Mouse (Mus musculus) spleen, adult 18-20 months (tissue): Measurements from ENCODE around the gene Tmx1.

ENCODE experiments used
- DNase-seq, 2 experiments: peaks; one replicate each; pipeline ENCODE4 v3.0.0; 2022; ENCODE audit warnings: mixed read lengths in 2 of 2

Tmx1 gene

DNA sequence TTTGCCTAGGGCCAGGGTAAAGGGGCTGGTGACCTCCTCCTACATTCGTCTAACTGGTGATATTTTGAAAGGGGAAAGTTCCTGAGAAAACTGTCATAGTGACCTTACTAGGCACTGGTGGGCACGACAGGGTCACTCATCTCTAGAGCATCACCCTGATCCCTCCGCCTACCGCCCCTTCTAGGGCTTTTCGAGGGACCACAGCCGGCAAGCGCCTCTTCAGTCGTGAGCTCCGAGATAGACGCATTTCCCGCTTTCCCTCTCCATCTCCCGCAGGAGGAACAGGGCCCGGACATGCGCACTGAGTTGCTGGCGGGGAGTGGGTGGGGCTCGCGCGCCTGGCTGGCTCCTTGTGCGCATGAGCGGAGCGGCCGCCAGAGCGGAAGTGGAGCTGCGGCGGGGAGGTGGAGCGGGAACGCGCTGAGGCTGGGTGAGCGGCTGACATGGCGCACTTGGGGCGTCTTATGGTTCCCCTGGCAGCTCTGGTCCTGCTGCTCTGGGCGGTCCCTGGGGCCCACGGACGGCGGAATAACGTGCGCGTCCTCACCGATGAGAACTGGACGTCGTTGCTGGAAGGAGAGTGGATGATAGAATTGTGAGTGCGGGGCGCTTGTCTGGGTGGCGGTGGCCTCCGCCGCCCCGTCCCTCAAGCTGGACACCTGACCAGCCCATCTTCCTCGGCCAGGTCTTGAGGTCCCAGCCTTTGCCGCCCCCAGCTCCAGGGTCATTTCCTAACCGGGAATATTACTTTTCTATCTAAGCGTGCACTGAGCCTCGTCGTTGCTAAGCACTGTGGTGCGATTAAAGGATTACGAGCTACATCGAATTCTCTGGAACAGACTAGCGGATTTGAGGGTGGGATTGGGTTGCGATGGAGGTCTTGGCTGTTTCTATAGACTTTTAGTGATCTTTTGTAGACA is at the start of gene Tmx1:
TSS of gene Tmx1 (plus strand) at position 370 of the 920 bp plus-strand sequence.
- DNase-seq = peak; percentile 93 to 96

DNA sequence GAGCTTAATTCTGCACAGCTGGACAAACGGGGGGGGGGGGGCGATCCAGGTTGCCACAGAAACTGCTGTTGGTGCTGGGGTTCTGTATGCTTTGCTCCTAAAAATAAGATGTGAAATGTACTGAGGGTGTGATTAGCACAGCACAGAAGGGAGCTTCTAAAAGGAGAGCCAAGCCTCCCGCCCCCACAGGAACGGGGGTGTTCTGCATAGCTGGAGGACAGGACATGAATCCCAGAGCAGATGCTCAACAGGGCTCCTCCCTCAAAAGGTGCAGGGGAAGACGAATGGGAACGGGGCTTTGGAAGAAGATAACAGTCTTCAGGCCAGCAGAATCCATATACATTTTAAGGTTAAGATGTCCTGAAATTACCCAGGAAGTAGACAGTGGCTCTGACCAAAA is 48.6 kb upstream of the Tmx1 start:
- DNase-seq = no peak

DNA sequence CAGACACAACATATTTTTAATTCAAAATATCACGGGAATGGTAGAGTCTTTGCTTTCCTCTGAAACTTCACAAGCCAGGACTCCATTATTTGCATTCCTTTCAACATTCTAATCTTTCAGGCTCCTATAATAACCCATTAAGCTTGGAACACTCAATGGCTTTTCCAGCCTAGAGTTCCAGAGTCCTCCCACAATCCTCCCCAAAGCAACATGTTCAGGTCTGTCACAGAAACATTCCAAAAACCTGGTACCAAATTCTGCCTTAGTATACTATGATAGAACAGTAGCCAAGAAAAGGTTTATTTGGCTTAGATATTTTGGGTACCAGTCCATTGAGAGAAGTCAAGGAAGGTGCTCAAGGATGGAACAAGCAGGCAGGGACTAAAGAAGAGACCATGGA is 44.5 kb upstream of the Tmx1 start:
- DNase-seq = no peak

DNA sequence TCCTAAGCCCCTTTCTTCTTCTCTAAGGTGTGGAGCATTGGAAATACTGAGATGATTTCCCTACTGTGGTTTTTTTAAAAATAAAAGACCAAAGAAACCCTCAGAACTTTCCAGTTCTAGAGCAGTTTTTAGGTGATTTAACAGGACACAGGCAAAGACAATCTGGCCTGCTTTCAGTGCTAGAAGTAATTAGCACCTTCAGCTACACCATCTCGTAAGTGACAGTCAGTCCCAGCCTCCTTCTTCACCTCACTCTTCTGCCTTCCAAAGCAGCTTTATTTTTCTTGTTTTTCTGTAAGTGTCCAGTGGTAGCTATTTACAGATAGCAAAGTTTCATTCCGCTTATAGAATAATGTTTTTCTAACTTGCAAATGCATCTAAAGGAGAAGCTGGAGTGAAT is 43.3 kb upstream of the Tmx1 start:
- DNase-seq = no peak

DNA sequence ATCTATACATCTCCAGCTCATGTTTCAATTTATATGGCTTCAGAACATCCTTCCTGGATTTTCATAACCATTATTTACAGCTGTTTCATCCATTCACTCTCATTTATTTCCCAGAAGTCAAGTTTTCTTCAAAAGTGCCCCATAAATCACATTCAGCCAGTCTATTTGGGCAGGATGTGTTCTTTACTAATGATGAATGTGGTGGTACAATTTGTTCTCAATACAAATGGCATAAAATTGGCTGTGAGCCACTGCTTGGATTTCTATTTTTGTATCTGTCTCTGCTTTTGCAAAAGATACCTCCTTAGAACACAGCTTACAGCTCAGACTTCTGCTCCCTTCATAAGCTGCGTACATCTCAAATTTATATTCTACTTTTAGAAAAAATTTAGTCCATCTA is 32.7 kb upstream of the Tmx1 start:
- DNase-seq = no peak

DNA sequence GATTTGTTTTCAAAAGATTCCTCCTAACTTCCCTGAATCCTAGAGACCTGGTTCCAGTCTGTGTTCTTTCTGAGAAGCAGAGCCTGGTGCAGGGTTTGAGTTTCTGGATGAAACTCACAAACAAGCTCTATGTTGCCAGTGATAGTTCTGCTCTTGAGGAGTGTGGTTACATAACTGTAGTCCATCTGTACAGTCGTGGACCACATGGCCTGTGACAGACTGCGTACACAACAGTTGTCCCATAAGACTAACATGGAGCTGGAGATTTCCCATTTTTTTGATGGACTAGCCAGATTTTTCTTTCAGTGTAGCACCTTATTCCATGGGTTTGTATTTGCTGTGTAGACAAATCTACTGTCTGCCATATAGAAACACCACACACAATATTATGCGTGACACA is 31.9 kb upstream of the Tmx1 start:
- no peak for DNase-seq

DNA sequence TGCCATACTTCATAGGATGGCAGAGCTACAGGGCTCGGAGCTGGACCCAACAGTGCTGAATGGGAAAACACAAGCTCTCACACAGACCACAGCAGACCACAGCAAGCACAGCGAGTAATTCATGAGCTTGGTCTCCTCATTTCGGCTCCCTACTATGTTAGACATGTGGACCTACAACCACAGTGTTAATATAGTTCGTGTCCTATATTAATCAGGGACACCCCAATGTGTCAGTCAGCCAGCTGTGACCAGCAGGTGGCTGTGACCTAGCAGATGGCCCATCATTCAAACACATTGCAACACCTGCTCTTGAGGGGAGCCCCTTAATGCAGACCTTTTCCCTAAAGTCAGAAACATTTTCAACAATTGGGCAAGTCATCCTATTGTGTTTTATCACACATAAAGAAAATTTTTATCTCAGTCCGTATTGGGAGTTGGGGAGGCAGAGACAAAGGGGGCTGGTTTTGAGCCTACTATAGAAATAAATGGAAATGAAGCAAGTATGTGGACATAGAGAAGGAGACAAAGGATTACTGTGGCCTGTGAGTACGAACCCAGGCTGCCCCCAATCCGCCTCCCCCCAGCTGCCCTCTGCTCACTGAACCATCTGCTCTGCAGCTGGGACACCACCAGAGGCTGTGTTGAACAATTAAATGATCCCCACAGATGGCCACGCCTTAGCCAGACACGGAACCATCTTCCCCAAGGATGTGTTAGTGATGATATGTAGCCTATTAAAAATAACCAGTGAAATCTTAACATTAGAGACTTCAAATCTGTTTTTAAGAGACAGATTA is 30.4 kb upstream of the Tmx1 start:
- no peak for DNase-seq

DNA sequence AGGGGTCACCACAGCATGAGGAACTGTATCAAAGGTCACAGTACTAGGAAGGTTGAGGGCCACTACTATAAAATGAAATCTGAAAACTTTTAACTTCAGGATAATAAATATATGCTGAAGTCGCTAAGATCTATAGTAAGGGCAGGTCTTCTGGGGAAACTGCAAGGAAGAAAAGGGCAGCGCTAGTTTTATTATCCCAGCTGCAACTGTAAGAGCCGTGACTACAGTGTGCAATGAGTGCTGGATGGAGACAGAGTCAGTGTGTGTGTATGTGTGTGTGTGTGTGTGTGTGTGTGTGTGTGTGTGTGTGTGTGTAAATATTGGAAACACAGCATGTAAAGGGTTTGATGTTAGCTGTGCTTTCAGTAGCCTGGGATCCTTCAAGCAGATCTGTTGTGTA is 25.0 kb upstream of the Tmx1 start:
- DNase-seq = no peak

DNA sequence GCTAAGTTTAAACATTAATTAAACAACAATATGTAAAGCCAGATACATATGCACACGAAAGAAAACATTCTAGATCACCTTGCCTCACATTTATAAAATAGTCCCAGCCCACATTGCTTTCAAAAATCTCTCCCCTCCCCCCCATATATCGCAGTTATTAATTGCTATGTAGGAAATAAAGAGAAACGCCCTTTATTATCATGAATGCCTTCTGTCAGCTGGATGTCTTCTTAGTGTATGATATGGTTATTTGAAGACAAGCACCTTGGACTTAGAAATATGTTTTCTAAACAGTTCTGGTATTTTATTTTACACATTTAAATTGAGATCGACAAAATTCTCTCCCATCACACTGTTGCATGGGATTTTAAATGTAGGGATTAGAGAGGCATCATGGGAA is 23.3 kb upstream of the Tmx1 start:
- no peak for DNase-seq

DNA sequence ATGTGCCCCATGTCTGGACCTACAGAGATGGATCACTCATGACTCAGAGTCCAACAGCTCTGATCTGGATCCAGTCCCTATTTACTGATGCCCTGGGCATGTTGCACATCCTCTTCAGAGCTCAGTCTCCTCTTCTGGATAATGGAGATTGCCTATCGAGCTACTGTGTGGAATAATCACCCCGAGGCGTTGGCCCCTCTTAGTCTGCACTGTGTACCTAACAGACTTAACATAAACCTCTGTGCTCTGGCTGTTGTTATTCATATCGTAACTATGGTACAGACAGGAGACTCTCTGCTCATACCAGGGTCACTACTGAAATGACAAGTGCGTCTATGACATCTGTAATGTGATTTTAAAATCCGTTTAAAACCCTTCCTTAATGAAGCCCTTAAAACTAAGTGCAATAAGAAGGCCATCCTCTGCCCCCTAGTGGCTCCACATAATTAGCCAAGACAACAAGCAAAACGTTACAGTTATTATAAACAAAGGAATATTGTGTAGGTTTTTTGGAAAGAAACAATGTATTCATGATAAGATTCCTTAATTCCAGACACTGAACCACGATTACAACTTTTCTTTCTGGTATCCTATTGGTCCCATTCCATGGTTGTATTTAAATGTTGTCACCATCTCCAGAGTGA is 22.5 kb upstream of the Tmx1 start:
- DNase-seq = peak in 1 of 2 experiments; percentile 17

DNA sequence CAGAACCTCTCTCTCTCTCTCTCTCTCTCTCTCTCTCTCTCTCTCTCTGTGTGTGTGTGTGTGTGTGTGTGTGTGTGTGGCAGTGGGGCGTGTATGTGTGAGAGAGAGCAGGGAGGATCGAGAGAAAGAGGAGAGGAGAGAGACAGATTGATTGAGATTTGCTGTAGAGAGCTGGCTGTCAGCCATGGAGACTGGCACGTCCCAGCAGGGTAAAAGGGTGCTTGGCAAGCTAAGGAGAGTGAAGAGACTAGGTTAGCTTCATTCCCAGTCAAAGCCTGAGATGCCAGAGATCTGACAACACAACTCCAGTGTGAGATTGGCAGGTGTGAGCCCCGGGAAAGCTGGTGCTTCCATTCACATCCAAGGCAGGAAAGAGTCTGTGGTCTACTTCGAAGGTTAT is 21.5 kb upstream of the Tmx1 start:
- no peak for DNase-seq

DNA sequence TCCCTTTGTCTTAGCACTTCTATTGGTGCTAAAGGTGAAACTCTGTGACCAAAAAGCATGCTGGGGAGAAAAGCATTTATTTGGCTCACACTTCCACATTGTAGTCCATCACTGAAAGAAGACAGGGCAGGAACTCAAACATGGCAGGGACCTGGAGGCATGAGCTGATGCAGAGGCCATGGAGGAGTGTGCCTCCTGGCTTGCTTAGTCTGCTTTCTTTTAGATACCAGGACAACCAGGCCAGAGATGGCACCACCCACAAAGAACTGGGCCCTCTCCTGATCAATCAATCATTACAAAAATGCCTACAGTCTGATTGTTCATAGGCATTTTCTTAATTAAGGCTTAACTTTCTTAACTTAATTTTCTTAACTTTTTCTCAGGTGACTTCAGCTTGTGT is 2.9 kb upstream of the Tmx1 start:
- no peak for DNase-seq

DNA sequence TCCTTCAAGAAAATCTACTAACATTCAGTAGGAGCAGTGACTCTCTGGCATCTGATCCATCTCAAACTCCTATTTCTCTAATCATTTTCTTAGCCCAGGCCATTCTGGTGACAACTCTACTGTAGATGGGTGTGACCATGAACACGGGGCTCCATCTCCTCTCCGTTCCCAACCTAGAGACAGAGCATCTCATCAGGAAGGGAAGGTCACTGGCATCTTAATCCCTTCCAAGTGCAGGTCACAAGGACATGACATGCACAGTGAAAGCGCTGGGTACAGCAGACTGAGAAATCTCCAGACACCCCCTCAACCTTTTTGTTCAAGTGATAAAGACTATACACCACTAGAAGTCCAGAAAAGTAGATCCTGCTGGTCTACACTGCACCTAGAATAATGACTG is 1.4 kb upstream of the Tmx1 start:
- no peak for DNase-seq

DNA sequence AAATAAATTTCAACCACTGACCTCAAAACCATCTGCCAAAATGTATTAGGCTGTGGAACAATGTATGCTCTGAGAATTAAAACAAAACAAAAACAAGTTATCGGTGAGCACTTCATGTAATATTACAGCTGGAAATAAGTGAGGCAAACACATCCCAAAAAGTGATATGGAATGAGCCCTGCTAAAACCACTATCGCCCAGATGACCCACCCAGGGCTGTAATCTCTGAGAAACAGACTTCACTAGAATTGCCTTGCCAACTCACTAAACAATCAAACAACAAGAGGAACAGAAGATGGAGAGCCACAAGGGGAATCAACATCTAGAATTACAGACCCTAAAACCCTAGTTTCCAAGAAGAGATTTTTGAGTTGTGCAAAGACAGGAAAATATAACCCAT is 752 bp upstream of the Tmx1 start:
- no peak for DNase-seq

DNA sequence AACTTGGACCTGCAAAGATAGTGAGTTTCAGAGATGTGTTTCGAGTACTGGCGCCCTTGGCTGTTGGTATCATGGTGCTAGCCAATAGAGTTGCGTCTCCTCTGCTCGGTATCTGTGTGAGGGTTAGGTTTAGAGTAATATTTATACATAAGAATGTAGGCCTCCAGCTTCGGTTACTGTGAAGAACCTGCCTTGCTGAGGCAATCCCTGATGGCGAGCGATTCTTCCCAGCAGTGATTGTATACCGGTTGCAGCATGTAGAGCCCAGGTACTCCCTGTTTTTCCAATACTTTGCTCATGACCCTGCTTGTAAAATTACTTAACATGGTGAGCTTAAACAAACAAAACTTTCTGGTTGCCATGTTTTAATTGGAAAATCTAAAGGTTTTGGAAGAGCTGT is 2.3 kb downstream of the Tmx1 start:
- no peak for DNase-seq

DNA sequence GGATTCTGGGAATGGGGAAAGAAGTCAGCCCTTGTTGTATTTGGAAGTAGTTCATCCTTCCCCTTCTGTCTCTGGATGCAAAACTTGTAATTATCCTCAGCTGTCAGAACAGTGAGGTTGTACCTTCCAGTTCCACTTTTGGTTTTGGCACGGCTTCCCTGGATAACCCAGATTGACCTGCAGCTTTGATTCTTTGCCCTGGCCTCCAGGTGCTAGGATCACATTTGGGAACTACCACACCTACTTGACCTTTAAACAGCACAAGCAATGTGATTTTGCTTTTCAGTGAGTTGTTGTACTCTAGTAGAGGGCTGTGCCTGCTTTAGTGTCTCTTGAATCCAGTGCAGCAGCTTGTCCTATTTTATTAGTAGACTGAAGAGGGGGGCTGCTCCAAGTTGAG is 6.7 kb downstream of the Tmx1 start:
- DNase-seq = no peak

DNA sequence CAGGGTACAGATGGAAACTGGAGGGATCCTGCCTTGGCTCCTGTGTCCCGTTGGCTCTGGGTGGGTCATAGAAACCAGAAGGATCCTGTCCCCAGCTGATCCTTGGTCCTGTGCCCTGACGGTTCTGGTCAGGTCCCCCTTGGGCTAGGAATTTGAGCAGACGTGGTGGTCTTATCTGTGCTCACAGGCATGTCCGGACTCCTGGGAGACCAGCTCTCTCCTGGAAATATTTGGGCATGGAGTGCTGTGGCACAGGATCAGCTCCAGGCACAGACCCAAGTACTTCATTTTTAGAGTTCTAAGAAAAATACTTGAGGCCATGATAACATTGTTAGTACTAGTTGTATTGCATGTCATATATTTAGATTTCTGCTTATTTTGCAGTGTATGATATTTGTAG is 11.1 kb downstream of the Tmx1 start:
- DNase-seq = no peak

DNA sequence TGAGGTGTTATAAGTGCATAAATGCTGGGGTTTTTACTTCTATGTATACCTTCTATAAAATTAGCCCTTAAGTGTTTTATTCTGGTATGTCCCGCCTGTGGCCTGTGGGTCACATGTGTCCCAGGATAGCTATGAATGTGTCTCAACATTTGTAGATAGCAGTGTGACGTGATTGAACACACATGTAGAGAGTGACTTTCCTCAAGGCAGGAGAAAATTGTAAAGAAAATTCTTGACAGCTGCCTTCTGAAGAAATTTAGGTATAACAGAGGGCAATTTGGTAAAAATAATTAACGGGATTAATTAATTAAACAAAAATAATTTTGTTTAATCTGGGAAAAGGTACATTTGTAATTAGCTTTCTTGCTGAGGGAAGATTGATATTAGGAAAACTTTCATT is 22.4 kb downstream of the Tmx1 start:
- no peak for DNase-seq

DNA sequence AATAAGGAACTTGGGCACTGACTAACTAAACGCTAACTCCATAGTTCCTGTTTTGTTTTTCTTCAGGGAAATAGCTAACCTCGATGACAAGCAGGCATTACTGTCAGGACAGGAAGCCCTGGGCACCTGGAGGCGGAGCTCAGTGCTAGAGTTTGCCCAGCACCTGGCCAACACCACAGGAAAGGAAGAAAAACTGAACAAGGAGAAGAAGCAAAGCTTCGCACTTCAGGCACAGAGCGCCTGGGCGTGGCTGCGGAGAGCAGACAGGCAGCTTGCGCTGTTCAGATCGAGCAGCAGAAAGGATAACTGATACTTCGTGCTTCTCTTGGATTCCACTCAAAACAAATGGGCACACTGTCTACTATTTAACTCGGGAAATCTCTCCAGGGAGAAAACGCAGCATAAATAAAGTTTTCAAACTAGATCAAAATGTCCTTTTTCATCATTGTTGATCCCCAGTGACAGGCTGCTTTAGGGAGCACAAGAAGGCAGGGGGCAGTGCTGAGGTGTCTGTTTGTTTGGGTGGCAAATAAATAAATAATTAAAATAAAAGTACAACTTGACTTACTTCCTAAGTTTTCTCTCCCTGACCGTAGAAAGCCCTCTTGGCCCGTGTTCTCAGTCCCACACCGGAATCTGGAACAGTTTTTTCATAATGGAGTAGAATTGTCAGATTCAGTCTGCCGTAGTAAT is 24.1 kb downstream of the Tmx1 start:
- DNase-seq = no peak

DNA sequence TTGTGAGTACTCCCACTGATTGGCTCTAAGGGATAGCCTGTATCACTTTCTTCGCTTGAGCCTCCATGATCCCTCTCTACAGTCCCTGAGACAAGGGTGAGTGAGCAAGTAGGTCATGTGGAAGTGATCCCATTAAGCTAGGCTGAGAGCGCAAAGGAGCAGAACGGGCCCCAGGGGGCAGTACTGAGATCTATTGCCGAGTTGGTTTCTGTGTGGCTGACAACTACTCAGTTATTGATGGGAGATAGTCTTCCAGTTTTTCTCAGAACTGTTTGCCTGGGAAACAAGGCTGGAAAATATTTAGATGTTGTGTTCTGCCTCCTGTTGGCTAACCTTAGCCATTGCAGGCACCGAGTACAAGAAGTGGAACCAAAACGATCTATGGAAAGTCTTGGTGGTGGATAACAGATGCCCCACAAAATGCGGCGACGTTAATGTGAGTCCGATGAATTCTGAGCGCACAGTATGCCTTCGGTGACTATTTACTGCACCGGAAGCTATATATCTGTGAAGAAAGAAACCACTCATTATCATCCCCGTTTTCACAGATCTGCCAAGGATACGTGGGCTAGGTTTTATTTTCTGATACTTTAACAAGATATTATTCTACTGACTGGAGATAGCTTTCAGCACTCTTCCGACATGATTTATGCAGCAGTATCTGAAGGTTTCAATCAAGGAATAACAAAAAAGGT is 24.8 kb downstream of the Tmx1 start:
- DNase-seq = peak in 1 of 2 experiments; percentile 32

DNA sequence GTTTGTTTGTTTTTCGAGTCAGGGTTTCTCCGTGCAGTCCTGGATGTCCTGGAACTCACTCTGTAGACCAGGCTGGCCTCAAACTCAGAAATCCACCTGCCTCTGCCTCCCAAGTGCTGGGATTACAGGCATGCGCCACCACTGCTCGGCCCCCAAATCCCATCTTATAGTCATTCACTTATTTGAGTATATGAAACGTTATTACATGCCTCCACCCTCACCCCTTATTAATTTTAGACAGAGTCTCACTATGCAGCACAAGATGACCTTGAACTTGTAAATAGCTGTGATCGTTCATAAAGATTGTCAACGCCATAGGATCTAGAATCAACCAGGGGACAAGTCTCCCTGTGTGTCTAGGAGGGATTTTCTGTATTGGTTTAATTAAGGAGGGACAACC is 33.1 kb downstream of the Tmx1 start:
- no peak for DNase-seq

DNA sequence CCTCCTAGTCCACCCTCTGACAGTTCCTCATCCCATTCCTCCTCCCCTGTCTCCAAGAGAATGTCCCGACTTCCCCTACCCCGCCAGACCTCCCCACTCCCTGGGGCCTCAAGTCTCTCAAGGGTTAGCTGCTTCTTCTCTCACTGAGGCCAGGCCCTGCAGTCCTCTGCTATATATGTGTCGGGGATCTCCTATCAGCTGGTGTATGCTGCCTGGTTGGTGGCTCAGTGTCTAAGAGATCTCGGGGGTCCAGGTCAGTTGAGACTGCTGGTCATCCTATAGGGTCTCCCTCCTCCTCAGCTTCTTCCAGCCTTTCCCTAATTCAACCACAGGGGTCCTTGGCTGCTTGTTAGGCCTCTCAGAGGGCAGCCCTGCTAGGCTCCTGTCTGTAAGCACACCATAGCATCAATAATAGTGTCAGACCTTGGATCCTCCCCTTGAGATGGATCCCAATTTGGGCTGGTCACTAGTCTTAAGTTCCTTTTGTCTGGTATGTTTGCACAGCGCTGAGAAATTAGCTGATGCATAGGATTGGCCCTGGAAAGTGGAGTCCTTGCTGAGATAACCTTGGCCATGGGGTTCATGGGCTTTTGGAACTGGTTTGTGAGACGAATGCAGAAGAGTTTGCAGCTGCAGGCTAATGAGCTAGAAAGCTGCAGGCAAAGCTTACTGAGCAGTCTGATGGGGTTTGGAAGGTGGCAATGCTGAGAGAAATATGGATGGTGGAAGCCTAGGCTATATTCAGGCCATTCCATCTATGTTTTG is 34.0 kb downstream of the Tmx1 start:
- DNase-seq = no peak
